Mouse (Mus musculus) spleen, postnatal 36 days (tissue): ENCODE results near the gene Tjp2.
"Not testable (repeated sequence)": the region's sequence is repeated elsewhere in the genome, so short reads cannot be mapped to it uniquely, and the experiment has no call there.

Experiments used
- DNase-seq, 2 experiments: peaks; one replicate each; pipeline ENCODE4 v3.0.0; 2022; ENCODE audit warnings: low spot score in 2 of 2, mixed read lengths in 1 of 2

Tjp2 gene

DNA sequence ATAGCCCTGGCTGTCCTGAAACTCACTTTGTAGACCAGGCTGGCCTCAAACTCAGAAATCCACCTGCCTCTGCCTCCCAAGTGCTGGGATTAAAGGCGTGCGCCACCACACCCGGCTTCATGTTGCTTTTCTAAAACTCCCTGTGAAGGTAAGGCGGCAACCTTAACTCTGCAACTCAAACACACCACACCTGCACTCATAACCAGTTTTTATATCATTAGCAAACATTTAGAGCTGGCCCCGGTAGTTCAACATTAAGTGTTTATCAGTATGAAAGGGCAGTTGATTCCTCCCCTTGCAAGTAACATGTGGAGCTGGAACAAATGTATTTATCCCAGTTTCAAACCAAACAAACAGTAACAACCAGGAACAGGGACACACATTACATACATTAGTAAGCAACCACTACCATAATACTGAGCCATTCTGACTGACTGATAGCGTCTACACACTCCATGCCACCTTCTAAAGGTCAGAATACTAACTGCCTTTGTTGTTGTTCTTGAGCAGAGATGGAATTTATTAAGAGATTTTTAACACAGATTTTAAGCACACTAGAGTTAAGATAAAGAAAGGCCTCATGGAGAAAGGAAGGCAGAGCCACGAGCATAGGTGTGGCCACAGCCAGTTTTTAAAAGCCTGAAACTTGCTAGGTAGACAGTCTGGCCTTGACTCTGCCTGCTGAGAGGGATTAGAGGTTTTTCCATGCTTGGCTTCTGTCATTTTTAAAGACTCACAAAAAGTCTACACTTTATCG is 101.1 kb downstream of the Tjp2 start:
- no peak for DNase-seq

- DNase-seq, result no peak
Observed at GRCm38 (mm10) chr19:24123087-24123486, 101.7 kb downstream of the Tjp2 start.

DNA sequence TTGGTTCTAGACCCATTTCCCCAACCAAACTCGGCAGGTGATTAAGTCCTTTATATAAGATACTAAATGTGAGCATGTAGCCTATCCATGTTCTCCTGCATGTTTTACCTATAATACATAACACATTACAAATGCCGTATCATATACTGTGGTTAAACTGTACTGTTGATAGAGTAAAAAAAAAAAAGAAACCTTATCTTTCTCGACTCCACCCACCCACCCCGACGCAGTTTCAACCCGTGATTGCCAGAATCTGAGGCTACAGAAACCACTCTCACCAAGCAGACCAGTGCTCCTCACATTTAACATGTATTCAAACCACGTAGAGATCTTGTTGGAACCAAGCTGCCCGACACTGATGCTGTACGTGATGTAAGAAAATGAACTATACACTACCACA is 102.2 kb downstream of the Tjp2 start:
- no peak for DNase-seq

DNA sequence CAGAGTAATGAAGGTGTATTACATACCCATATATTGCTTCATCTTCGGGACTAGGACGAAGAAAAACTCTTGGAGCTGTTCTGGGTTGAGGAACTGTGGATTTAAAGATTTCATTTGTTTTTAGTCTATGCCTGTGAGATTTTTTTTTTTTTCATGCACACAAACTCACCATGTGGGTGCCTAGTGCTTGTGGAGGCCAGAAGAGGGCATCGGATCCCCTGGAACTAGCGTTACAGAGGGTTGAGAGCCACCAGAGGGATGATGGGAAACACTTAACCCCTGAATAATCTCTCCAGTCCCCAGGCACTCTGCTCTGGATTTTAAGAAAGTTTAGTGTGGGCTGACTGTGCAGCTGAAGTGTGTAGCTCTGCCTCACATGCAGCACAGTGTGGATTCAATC is 104.0 kb downstream of the Tjp2 start:
- no peak for DNase-seq

DNA sequence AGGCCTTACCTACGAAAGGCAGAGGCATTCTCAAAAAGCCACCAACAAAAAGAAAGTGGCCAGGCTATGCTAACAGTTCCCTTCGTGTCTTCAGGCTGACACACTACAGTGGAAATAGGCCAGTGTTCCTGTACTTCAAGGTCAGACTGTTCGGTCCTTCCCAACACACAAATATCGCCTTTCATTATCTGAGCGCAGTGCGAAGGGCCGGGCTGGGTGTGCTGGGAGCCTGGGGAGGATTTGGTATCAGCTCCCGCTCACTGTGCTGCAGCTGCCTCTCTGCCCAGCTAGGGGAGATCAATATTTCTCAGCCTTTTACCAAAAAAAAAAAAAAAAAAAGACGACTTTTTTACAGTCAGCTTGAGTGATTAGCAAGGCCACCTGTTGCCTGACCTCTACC is 106.1 kb downstream of the Tjp2 start:
- DNase-seq, result no peak

DNA sequence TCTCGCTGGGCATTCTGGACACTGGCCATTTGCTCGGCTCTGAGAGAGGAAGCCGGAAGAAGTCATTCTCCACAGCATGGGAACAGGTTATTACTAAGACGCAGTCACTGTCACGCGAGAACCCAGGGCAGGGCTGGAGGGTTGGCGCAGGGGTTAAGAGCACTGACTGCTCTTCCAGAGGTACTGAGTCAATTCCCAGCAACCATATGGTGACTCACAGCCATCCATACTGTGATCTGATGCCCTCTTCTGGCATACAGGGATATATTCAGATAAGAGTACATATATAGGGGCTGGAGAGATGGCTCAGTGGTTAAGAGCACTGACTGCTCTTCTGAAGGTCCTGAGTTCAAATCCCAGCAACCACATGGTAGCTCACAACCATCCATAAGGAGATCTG is 113.2 kb downstream of the Tjp2 start:
- DNase-seq, result no peak

- DNase-seq, result no peak
Observed at GRCm38 (mm10) chr19:24107707-24108106, 117.1 kb downstream of the Tjp2 start.

DNA sequence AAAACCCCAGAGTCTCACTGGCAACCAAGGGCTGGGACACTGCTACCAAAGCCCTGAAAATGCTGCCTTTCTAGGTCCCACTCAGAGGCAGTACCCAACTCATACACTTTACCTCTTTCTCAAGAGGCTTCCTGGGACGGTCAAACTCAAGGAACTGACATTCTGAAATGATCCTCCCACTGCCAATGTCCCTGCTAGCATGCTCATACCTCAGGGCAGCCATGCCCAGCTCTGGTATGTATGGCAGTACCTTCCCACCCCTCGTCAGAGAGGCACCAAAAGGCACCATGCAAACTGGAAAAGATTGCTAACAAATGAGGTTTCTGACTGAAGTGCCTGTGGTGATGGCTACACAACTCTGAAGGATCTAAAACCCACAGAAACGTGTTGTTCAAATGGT is 121.0 kb downstream of the Tjp2 start:
- DNase-seq, result no peak

GRCm38 (mm10) chr19:24102562-24103126 is 122.2 kb downstream of the Tjp2 start:
- no peak for DNase-seq

- DNase-seq, result no peak
Observed at GRCm38 (mm10) chr19:24101183-24101582, 123.6 kb downstream of the Tjp2 start.

DNA sequence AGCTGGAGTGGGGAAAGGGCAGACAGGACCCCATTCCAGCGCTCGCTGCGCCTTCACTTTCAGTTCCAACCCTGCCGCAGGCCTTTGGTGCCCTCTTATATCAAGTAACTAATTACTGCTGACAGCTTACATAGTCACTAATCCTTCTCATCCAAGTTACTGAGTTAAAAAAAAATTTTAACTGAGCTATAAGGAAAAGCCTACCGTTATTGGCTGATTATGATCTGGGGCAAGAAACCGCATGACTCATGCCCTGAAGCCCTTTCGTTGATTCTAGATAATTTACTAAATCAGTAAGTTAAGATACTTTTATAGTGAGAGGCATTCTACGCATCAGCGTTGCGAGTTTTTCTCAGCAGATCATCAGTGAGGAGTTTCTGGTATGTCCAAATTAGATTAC is 126.1 kb downstream of the Tjp2 start:
- no peak for DNase-seq

DNA sequence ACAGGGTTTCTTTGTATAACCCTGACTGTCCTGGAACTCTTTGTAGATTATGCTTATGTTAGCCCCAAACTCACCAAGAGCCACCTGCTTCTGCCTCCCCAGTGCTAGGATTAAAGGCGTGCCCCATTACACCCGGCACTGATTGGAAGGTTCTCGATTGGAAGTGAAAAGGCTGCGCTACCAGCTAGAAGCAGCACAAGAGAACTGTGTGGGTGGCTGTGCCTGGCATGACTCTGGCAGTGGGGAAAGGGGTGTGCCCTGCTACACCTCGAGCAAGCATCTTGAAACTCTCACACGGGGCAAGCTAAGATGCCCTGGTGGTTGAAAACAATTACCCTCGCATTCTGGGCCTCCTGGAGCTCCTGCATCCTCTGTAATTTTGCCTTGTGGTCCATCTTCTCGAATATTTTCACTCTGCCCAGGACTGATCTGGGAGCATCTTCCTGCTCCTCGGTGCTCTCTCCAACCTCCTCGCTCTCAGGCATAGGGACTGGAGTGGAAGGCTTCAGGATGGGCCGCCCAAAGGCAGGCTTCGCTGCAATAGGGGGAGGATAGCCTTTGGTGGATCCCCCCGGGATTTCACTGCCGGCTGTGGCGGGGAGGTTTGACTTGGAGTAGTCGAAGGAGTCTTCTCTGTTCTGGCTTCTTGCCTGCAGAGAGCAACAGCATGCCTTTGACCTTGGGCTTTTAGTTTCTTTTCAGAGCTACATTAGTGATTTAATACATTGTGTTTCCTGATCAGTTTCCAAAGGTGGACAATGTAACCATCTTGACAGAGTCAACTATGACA is 127.0 kb downstream of the Tjp2 start:
- DNase-seq, result no peak

DNA sequence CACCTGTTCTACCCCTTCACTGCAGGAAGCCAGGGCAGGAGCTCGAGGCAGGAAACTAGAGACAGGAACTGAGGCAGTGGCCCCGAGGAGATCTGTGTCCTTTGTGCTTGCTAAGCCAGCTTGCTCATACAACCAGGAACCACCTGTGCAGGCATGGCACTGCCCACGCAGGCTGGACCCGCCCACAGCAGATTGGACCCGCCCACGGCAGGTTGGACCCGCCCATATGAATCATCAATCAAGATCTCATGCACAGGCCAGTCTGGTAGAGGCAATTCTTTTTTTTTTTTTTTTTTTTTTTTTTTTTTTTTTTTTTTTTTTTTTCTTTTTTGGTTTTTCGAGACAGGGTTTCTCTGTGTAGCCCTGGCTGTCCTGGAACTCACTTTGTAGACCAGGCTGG is 132.8 kb downstream of the Tjp2 start:
- DNase-seq, result not testable (repeated sequence)

DNA sequence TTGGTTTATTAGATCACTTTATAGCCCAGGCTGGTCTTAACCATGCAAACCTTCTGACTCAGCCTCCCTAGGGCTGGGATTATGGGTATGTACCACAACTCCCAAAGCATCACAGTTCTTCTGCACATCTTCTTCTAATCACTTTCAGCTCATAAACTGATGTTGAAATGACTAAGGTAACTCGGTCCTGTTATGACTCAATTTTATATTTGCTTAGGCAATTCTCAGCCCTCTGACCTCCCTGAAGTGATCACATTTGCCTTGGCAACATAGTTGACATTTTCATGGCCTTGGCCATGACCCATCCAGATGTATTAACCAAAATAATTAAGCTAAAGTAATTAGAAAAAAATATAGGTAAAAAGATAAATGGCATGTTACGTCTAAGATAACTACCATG is 134.5 kb downstream of the Tjp2 start:
- no peak for DNase-seq

DNA sequence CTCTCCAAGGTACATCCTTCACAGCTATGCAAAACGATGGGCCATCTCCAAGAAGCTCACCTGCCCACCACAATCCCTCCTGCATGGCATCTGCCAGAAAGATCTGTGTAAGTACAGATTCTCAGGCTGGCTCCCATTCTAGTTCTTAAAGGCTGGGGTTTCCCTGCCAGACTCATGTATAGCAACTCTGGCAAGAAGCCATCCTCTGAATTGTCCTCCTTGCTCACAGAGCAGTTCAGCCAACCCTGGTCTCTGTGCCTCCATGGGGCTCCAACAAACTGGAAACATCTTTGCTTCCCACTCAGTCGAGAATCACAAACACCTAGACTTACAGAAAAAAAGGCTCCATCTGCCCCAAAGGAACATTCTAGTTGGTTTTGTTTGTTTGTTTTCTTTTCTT is 139.5 kb downstream of the Tjp2 start:
- no peak for DNase-seq

DNA sequence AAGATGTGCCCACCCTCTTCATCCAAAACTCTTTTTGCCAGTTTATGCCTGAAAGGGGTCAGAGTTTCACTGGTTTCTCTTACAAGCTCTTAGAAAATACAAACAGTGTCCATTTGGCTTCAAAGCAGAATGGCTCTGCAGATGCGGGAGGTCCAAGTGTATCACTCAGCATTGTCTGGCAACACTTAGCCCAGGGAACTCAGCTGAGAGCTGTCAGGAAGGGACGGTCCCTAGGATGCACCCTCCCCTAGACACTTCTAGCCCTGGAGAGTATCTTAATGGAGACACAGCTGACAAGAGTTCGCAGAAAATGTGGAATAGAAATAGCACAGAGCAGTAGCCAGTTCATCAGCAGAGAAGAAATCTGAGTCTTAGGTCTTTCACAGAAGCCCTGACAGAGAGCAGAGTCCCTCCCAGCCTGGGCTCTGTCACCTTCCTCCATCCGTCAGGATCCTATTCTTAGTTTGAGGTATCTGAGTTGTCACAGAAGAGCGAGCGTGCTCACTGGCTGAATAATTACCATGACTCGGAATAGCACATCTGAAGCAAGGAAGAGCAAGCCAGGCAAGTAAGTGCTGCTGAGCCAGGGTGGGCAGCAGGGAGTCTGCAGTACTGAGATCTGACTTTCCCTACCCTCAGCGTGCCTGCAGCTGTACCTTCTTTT is 144.3 kb downstream of the Tjp2 start:
- DNase-seq, result no peak

DNA sequence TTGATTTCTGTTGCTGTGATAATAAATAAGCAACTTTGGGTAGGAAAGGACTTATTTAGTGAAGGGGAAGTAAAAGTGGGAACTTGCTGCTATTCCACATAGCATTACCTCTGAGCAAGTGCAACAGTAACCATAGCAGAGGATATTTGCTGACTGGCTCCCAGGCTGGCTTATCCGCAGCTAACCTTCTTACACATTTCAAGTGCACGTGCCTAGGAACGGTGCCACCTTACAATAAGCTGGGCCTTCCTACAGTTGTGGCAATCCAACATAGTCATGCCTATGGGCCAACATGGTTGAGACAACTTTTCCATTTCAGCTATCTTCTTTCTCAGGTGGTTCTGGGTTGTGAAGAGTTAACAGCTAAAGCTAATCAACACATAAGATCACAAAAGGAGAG is 147.2 kb downstream of the Tjp2 start:
- no peak for DNase-seq

DNA sequence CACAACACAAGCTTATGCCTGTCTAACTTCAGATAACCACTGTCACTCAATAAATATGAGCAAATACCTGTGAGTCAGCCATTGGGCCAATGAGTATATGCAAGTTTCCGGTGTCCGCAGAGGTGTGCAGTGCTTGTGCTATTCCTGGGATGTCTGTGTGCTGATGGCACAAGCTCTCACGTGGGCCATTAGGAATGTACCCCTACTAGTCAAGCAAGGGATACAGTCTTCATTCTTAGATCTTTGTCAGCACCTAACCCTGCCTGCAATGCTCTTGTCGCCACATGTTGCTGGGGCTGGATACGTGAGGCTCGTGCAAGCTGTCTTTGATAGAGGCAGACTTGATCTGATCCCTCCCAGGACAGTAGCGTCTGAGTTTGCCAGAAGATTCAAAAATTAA is 148.3 kb downstream of the Tjp2 start:
- DNase-seq, result no peak

DNA sequence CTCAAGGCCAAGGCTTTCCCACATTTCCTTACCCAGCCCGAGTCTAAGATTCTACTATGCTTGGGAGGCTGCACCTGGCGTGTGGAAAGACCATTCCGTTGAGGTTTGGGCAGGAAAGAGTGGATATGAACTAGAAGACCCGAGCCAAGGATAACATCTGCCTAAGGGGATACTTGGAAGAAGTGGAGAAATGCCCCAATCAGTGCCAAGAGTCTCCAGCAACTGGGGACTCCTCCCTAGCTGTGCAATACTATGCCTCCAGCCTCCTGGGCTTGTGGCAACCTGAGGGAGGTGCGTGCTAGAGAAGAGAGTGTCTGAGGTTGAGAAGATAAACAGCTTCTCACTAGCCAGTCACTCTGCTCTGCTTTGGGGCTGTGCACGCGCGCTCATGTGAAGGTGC is 148.9 kb downstream of the Tjp2 start:
- no peak for DNase-seq

DNA sequence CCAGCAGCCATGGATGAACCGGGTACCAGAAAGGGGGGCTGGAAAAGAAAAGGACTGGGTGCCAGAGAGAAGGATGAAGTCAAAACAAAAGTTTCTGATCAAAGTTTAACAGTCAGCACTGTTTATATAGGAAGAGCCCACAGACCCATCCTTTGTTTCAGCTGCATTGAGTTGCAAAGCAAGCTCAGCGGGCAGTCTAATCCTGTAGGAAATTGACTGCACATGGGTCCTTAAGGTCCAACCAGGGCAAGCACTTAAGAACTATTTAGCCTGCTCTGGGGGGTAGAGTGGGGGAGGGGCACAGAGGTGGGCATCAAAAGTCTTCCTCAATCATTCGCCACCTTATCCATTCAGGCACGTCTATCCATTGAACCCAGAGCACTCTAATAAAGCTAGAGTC is 151.7 kb downstream of the Tjp2 start:
- DNase-seq, result no peak

DNA sequence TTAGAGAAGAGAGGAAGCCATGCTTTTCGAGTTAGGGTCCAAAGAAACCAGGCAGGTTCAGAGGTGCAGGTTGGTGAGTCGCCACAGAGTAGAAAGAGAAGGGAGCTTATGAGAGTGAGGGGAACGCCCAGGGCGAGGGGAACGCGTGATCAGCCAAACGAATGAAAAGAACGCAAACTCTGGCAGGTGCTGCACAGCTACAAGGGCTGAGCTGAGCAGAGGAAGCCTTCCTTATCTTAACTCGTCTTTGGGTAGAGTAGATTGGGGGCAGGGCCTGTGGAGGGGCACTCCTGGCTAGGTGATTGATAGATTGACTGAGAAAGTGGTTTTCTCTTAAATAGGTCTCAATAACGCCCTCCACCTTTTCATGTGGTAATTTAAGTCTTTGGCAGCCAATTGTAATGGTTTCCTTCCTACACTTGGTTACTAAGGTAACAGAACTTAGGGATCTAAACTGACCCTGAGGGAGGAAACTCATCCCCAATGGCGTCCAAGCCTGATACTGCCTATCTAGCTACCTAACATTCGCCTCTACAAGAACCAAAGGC is 160.4 kb downstream of the Tjp2 start:
- DNase-seq, result no peak

DNA sequence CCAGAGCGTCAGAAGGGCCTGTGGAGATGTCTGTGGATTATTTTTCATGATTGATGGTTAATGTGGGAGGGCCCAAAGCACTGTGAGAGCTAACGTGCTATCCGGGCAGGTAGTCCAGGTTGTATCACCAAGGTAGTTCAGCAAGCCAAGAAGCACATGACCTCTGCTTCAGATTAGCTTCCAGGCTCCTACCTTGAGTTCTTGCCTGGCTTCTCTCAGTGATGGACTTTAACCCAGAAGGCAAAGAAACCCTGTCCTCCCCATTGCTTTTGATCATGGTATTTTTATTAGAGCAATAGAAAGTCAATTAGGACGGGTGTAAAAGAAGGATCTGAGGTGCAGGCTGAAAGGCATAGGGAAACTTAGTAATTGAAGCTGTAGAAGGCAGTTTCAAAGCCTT is 161.2 kb downstream of the Tjp2 start:
- no peak for DNase-seq
